Mouse (Mus musculus) E14TG2a.4 (cell line): ENCODE results near the gene Grxcr1.

Experiments
- CTCF ChIP-seq: conservative IDR thresholded peaks from 2 replicates; pipeline ENCODE4 v1.5.1; 2014; ENCODE audit warnings: low read length
- NANOG ChIP-seq: IDR thresholded peaks from 2 replicates; pipeline ENCODE4 v1.6.1; 2014; ENCODE audit warnings: borderline replicate concordance, low read length, mixed read lengths
- POU5F1 ChIP-seq: IDR thresholded peaks from 2 replicates; pipeline ENCODE4 v1.6.1; 2014; ENCODE audit warnings: low read length, borderline replicate concordance

DNA sequence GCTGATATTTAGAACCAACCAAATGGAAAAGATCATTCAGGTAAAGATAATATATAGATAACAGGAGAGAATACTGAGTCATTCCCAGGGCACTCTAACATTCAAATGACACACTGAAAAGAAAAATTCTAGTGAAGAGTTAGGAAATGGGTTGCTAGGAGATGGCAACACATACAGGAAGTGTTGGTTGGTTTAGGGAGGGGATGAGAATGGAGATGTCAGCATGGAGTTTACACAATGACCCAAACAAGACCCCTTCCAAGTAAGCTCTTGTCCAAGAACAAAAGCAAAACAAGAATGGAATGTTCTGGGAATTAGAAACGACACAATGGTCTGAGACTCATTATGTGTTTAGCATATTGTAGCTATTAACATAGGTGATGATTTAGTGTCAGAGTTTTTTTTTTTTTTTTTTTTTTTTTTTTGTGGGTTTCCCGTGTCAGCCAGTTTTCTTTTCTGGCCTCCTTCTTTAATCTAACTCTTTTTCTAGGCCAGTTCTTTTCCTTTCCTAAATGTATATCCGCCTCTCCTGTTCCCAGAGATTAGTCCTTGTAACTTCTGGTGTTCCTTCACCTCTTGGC, 49.6 kb upstream of the Grxcr1 start:
- TF ChIP-seq CTCF (no peak), POU5F1 (no peak), NANOG (no peak)
